Mouse (Mus musculus) right cerebral cortex, adult 2 months (tissue): Measurements from ENCODE around the gene Rsph9.
A peak's percentile ranks its signal among the peaks of the same experiment; 100 is the strongest.

Experiments used
- DNase-seq, 2 experiments: peaks; one replicate each; pipeline ENCODE4 v3.0.0; 2021 to 2022; ENCODE audit warnings: low spot score in 2 of 2

The Rsph9 gene

GRCm38 (mm10) chr17:46102608-46103159 lies 41.3 kb downstream of the Rsph9 start:
- DNase-seq: no peak

- DNase-seq: no peak
Observed at GRCm38 (mm10) chr17:46101906-46102305, 42.1 kb downstream of the Rsph9 start.

- no peak for DNase-seq
Observed at GRCm38 (mm10) chr17:46098525-46098924, 45.5 kb downstream of the Rsph9 start.

- DNase-seq: no peak
Observed at GRCm38 (mm10) chr17:46091899-46092298, 52.1 kb downstream of the Rsph9 start.

GRCm38 (mm10) chr17:46091351-46091750 lies 52.7 kb downstream of the Rsph9 start:
- no peak for DNase-seq

- no peak for DNase-seq
Observed at GRCm38 (mm10) chr17:46086341-46086870, 57.6 kb downstream of the Rsph9 start.

GRCm38 (mm10) chr17:46084091-46084501 lies 59.9 kb downstream of the Rsph9 start:
- peak; percentile 60 to 61 for DNase-seq

- DNase-seq: no peak
Observed at GRCm38 (mm10) chr17:46083381-46083780, 60.6 kb downstream of the Rsph9 start.

- no peak for DNase-seq
Observed at GRCm38 (mm10) chr17:46081657-46082056, 62.4 kb downstream of the Rsph9 start.

- no peak for DNase-seq
Observed at GRCm38 (mm10) chr17:46081042-46081441, 63.0 kb downstream of the Rsph9 start.

- DNase-seq: no peak
Observed at GRCm38 (mm10) chr17:46080388-46080787, 63.6 kb downstream of the Rsph9 start.

GRCm38 (mm10) chr17:46079037-46079436 lies 65.0 kb downstream of the Rsph9 start:
- DNase-seq: no peak

GRCm38 (mm10) chr17:46077921-46078534 lies 66.0 kb downstream of the Rsph9 start:
- no peak for DNase-seq

- no peak for DNase-seq
Observed at GRCm38 (mm10) chr17:46076260-46076551, 67.8 kb downstream of the Rsph9 start.

GRCm38 (mm10) chr17:46075551-46076259 lies 68.3 kb downstream of the Rsph9 start:
- DNase-seq: no peak

- DNase-seq: no peak
Observed at GRCm38 (mm10) chr17:46075116-46075485, 68.9 kb downstream of the Rsph9 start.

GRCm38 (mm10) chr17:46074398-46075115 lies 69.5 kb downstream of the Rsph9 start:
- no peak for DNase-seq

- peak; percentile 6 to 15 for DNase-seq
Observed at GRCm38 (mm10) chr17:46073730-46074301, 70.2 kb downstream of the Rsph9 start.
